Mouse (Mus musculus): ENCODE results near the gene Gm9821. TPM values are rescaled to one million over a fixed set of nuclear protein-coding genes. Genes with fewer than 3 reads are reported as not detected.

Gene Gm9821
- polyA plus RNA-seq, 1 experiment from 2014 or later, result 1.0 TPM

DNA sequence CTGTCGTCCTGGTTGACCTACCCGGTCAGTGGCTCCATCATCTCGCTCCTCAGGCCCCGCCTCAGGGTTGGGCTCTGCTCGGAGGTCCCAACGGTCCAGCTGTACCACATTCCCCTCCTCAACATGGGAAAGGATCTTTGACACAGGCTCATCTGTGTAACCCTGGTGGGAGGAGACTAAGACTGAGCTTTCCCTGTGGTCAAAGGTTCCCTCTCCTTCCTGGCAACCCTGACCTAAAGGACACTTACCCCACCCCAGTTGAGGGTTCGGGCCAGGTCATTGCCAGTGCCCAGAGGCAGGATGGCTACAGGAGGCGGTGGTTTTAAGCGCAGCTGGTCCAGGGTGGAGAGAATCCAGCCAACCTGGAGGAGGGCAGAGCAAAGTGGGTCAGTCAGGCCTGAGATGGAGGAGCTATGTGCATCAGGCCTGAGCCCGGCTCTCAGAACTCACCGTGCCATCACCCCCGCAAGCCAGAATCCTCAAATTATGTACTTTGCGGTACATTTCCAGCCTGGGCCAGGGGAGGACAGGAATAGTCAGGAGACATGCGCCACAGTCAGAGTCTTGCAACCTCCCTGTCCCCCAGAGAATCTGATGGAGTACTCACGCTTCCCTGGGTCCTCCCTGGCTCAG is 6.1 kb upstream of the Gm9821 start:
- Histone ChIP-seq H3K4me1 (ENCODE audit: control insufficient read depth, low read depth, low read length) (peaks cover 2% of the 10 kb centered on the region), H3K27ac (ENCODE audit: low read length) (no peak overlapping the region), H3K9ac (ENCODE audit: low read depth, low read length) (no peak overlapping the region), H3K9me3 (replicated peaks; ENCODE audit: control insufficient read depth, low read length) (no peaks in the 10 kb centered on the region), H3K4me3 (ENCODE audit: low read depth, low read length) (no peak overlapping the region), H3K27me3 (ENCODE audit: control insufficient read depth, insufficient read depth, low read depth, low read length) (no peaks in the 10 kb centered on the region), H3K36me3 (ENCODE audit: control insufficient read depth, insufficient read depth) (peaks cover 56% of the 10 kb centered on the region), H3K4me2 (ENCODE audit: low read depth, low read length) (no peak overlapping the region)
- 79% methylated on average over 15 of the region's 15 CpGs for WGBS (ENCODE audit: insufficient replicate concordance)
- ATAC-seq (ENCODE audit: low read depth), result no peak

DNA sequence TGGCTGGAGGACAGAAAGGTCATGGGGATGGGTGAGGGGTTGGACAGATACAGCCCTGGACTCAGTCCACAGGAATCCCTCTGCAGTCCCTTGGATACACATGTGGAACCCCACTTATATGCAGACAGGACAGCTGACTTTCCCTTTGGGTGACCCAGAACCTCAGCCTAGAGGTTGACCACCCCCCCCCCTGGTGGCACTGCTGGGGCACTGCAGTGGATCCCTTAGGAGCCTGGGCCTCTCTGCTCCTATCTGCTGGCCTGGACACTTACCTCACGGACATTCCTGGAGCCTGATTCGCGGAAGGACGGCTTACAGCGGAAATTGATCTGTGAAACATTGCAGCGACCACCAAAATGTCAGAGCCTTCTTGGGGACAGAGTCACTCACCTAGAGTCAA is 3.1 kb upstream of the Gm9821 start:
- Histone ChIP-seq H3K9ac (ENCODE audit: low read depth, low read length) (no peak overlapping the region), H3K36me3 (ENCODE audit: control insufficient read depth, insufficient read depth) (peaks cover 39% of the 10 kb centered on the region), H3K4me1 (ENCODE audit: control insufficient read depth, low read depth, low read length) (peaks cover 27% of the 10 kb centered on the region), H3K4me3 (ENCODE audit: low read depth, low read length) (no peak overlapping the region), H3K27me3 (ENCODE audit: control insufficient read depth, insufficient read depth, low read depth, low read length) (no peaks in the 10 kb centered on the region), H3K4me2 (ENCODE audit: low read depth, low read length) (no peak overlapping the region), H3K27ac (ENCODE audit: low read length) (no peak overlapping the region), H3K9me3 (replicated peaks; ENCODE audit: control insufficient read depth, low read length) (no peaks in the 10 kb centered on the region)
- WGBS (ENCODE audit: insufficient replicate concordance), result 81% methylated on average over 6 of the region's 6 CpGs
- ATAC-seq (ENCODE audit: low read depth), result no peak

DNA sequence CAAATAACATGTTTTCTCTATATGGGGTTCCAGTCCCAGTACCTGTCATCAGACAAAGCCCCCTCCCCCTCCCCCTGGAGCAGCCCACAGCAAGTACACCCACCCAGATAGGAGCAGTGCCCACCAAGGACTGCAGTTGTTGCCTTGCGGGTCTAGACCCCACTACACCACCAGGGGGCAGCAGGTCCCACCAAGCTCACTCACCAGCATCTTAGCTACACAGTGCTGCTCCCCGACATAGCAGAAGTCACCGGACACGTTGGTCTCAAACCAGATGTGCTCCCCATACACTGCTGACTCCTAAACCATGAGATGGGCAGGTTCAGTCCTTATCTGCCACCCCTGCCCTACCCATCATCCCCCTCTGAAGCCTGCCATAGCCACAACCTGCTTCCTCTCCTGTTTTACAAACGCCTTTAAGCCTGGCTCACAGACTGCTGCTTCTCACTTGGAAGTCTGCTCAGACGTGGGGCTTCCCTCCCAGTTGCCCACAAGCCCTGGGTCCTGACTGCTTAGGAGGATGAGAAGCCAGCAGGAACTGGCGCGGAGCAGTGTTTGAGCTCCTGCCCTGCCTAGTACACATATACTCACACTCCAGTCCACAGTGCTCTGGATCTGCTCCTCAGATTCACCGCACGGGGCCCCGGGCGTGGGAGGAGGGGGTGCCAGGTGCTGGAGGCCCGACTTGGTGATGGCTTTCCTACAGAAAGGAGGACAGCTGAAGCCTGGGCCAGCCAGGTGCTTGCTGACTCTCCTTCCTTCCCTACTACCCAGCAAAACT is 1.1 kb upstream of the Gm9821 start:
- Histone ChIP-seq H3K27me3 (ENCODE audit: control insufficient read depth, insufficient read depth, low read depth, low read length) (no peaks in the 10 kb centered on the region), H3K4me2 (ENCODE audit: low read depth, low read length) (no peak overlapping the region), H3K9ac (ENCODE audit: low read depth, low read length) (no peak overlapping the region), H3K27ac (ENCODE audit: low read length) (0 out of 2 replicates have a peak overlapping the region, but pooled peaks have one; percentile 8), H3K4me3 (ENCODE audit: low read depth, low read length) (no peak overlapping the region), H3K9me3 (replicated peaks; ENCODE audit: control insufficient read depth, low read length) (no peaks in the 10 kb centered on the region), H3K4me1 (ENCODE audit: control insufficient read depth, low read depth, low read length) (peaks cover 47% of the 10 kb centered on the region), H3K36me3 (ENCODE audit: control insufficient read depth, insufficient read depth) (peaks cover 27% of the 10 kb centered on the region)
- peak; percentile 19; the same call in 1 of the 2 replicates for ATAC-seq (ENCODE audit: low read depth)
- WGBS (ENCODE audit: insufficient replicate concordance), result 35% methylated on average over 13 of the region's 13 CpGs

DNA sequence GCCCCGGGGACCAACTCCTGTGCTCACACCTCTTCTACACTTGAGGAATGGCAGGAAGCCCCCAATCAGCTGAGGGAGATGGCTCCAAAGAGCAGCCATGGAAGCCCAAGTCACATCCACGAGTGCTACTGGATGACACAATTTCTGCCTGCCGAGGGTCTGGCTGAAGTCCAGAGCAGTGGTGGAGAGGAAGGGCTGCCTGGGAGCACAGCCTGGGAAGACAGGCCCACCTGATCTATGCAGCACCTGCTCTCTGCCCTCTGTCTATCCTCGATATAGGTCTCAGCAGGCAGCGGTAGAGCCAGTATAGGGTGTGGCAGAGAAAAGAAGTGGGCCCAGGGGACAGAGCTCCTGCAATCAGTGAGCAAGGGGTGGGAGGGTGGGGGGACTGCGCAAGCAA is 1.3 kb downstream of the Gm9821 start:
- peak overlapping the region; percentile 68 for H3K4me2 ChIP-seq (ENCODE audit: low read depth, low read length)
- WGBS (ENCODE audit: insufficient replicate concordance), result 15% methylated on average over 6 of the region's 6 CpGs
- ATAC-seq (ENCODE audit: low read depth), result 0 out of 2 replicates have a peak, but pooled peaks have one; percentile 4
- peak overlapping the region; percentile 18; the same call in 1 of the 2 replicates for H3K27ac ChIP-seq (ENCODE audit: low read length)
- H3K27me3 ChIP-seq (ENCODE audit: control insufficient read depth, insufficient read depth, low read depth, low read length), result no peaks in the 10 kb centered on the region
- peaks cover 15% of the 10 kb centered on the region for H3K36me3 ChIP-seq (ENCODE audit: control insufficient read depth, insufficient read depth)
- H3K4me1 ChIP-seq (ENCODE audit: control insufficient read depth, low read depth, low read length), result peaks cover 69% of the 10 kb centered on the region
- H3K9ac ChIP-seq (ENCODE audit: low read depth, low read length), result peak overlapping the region; percentile 51
- no peaks in the 10 kb centered on the region for H3K9me3 ChIP-seq (replicated peaks; ENCODE audit: control insufficient read depth, low read length)
- peak overlapping the region; percentile 46 for H3K4me3 ChIP-seq (ENCODE audit: low read depth, low read length)

DNA sequence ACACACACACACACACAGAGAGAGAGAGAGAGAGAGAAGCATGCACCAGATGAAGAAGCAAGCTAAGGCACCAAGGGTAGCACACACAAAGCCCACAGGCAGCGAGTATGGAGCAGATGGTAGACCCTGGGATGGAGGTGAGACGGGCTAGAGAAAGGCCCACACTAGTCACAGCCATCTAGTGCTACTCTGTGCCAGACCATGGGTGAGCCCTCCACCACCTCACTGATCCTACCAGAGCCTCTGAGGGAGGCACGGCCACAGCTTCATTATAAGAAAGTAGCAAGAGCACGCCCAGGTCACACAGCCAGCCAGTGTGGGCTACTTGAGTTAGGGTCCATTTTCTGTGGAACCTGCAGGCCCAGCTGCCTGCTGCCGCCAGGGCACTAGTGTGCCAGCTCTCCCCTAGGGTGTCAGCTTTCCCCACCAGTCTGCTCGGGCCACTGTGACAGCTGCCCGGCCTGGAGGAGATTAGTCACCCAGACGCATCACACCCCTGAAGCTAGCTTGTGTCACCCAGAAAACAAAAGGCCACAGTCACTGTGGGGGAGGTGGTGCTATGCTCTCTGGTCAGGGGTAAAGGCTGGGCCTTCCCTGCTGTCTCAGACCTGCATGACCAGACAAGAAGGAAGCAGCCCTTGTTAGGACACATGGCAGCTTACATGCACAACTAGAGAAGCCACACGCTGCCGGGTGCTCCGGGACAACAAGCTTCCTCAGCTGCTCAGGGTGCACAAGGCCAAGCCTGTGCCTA is 2.1 kb downstream of the Gm9821 start:
- peak; percentile 31 for ATAC-seq (ENCODE audit: low read depth)
- Histone ChIP-seq H3K27me3 (ENCODE audit: control insufficient read depth, insufficient read depth, low read depth, low read length) (no peaks in the 10 kb centered on the region), H3K4me1 (ENCODE audit: control insufficient read depth, low read depth, low read length) (peaks cover 72% of the 10 kb centered on the region), H3K4me2 (ENCODE audit: low read depth, low read length) (peak overlapping the region; percentile 68), H3K9me3 (replicated peaks; ENCODE audit: control insufficient read depth, low read length) (no peaks in the 10 kb centered on the region), H3K36me3 (ENCODE audit: control insufficient read depth, insufficient read depth) (peaks cover 9% of the 10 kb centered on the region), H3K27ac (ENCODE audit: low read length) (peak overlapping the region; percentile 75), H3K9ac (ENCODE audit: low read depth, low read length) (peak overlapping the region; percentile 72), H3K4me3 (ENCODE audit: low read depth, low read length) (peak overlapping the region; percentile 46)
- WGBS (ENCODE audit: insufficient replicate concordance), result 28% methylated on average over 11 of the region's 11 CpGs

DNA sequence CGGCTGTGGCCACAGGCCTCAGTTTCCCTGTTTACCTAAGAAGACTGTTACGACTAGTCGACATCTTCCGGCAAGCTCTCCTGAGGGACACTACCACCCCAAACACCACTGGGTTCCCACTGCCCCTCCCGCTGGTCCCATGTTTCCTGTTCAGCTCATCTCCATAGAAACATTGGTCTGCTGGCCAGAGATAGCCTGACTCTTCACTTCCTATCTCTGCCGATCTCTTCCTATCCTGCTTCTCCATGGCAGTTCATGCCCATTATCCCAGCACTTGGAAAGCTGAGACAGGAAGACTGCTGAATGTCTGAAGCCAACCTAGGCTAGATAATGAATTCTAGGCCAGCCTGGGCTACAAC is 2.6 kb downstream of the Gm9821 start:
- H3K9me3 ChIP-seq (replicated peaks; ENCODE audit: control insufficient read depth, low read length), result no peaks in the 10 kb centered on the region
- H3K9ac ChIP-seq (ENCODE audit: low read depth, low read length), result peak overlapping the region; percentile 72
- no peaks in the 10 kb centered on the region for H3K27me3 ChIP-seq (ENCODE audit: control insufficient read depth, insufficient read depth, low read depth, low read length)
- WGBS (ENCODE audit: insufficient replicate concordance), result 25% methylated on average over 6 of the region's 6 CpGs
- ATAC-seq (ENCODE audit: low read depth), result peak; percentile 37
- H3K4me3 ChIP-seq (ENCODE audit: low read depth, low read length), result peak overlapping the region; percentile 46
- H3K36me3 ChIP-seq (ENCODE audit: control insufficient read depth, insufficient read depth), result peaks cover 9% of the 10 kb centered on the region
- H3K4me2 ChIP-seq (ENCODE audit: low read depth, low read length), result peak overlapping the region; percentile 68
- peak overlapping the region; percentile 75 for H3K27ac ChIP-seq (ENCODE audit: low read length)
- peaks cover 72% of the 10 kb centered on the region for H3K4me1 ChIP-seq (ENCODE audit: control insufficient read depth, low read depth, low read length)

DNA sequence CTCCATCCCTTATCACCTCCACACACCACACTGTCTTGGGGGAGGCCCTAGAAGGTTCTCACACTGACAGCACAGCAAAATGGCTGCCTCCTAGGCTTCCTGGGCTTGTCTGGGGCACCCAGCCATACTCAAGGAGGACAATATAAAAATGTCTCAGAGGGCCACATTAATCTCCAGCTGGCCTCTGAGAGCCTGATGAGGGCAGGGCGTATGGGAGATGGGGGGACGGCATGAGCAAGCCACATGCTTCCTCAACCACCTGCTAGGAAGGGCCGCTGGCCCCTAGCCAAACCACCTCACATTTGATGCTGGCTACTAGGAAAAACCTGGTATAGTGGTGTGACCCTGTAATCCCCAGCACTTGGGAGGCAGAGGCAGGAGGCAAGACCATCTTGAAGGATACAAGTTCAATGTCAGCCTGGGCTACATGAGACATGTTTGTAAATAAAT is 3.3 kb downstream of the Gm9821 start:
- H3K36me3 ChIP-seq (ENCODE audit: control insufficient read depth, insufficient read depth), result peaks cover 8% of the 10 kb centered on the region
- peak overlapping the region; percentile 68 for H3K4me2 ChIP-seq (ENCODE audit: low read depth, low read length)
- peak overlapping the region; percentile 72 for H3K9ac ChIP-seq (ENCODE audit: low read depth, low read length)
- no peaks in the 10 kb centered on the region for H3K9me3 ChIP-seq (replicated peaks; ENCODE audit: control insufficient read depth, low read length)
- peak overlapping the region; percentile 60 for H3K4me3 ChIP-seq (ENCODE audit: low read depth, low read length)
- 30% methylated on average over 3 of the region's 3 CpGs for WGBS (ENCODE audit: insufficient replicate concordance)
- H3K27me3 ChIP-seq (ENCODE audit: control insufficient read depth, insufficient read depth, low read depth, low read length), result no peaks in the 10 kb centered on the region
- ATAC-seq (ENCODE audit: low read depth), result peak; percentile 22; the same call in 1 of the 2 replicates
- H3K27ac ChIP-seq (ENCODE audit: low read length), result peak overlapping the region; percentile 75
- H3K4me1 ChIP-seq (ENCODE audit: control insufficient read depth, low read depth, low read length), result peaks cover 78% of the 10 kb centered on the region

DNA sequence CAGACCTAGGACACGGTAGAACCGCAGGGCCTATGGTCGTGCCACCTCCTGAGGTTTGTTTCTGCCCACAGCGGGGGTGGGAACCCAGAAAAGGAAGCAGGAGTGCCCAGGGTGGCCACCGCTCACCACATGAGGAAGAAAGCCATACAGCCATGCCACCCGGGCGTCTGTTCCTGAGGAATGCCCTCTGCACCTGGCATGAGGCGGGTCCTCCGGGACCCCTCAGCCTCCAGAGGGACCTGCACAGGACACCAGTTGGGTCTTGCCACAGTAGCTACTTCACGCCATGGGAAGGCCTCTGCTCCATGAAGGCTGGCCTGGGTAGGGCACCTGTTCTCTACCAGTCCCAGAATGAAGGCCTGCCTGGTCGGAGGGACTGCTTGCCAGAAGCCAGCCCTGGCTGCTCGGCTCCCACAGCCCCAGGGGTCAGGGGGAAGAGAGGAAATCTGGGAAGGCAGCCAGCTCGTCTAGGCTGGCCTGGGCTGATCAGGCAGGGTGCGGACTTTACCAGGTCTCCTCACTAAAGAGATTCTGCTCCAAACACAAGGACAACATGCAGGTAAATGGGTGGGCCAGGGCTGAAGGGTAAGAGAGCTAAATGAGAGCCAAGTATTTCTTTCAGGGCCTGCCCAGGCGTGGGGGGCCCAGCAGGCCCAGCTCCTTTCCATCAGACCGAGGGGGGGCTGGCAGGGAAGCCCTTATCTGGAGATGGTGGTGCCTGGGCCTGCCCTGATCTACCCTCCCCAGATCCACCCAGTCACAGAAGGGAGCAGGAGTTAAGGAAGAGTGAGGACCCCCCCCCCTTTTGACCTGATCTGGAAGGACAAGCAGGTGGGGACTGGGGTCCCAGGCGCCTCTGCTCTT is 4.1 kb downstream of the Gm9821 start:
- no peaks in the 10 kb centered on the region for H3K9me3 ChIP-seq (replicated peaks; ENCODE audit: control insufficient read depth, low read length)
- peaks cover 7% of the 10 kb centered on the region for H3K36me3 ChIP-seq (ENCODE audit: control insufficient read depth, insufficient read depth)
- H3K4me1 ChIP-seq (ENCODE audit: control insufficient read depth, low read depth, low read length), result peaks cover 81% of the 10 kb centered on the region
- H3K9ac ChIP-seq (ENCODE audit: low read depth, low read length), result peak overlapping the region; percentile 72
- peak overlapping the region; percentile 68 for H3K4me2 ChIP-seq (ENCODE audit: low read depth, low read length)
- WGBS (ENCODE audit: insufficient replicate concordance), result 6% methylated on average over 17 of the region's 17 CpGs
- H3K27me3 ChIP-seq (ENCODE audit: control insufficient read depth, insufficient read depth, low read depth, low read length), result no peaks in the 10 kb centered on the region
- H3K4me3 ChIP-seq (ENCODE audit: low read depth, low read length), result peak overlapping the region; percentile 60
- peak; percentile 76 for ATAC-seq (ENCODE audit: low read depth)
- peak overlapping the region; percentile 75 for H3K27ac ChIP-seq (ENCODE audit: low read length)
